Mouse (Mus musculus): ENCODE measurements around the gene Slc22a22. TPM values are rescaled to one million over a fixed set of nuclear protein-coding genes. Genes with fewer than 3 reads are reported as not detected.

Slc22a22 gene
- polyA plus RNA-seq, 1 experiment from 2014 or later, result not detected

DNA sequence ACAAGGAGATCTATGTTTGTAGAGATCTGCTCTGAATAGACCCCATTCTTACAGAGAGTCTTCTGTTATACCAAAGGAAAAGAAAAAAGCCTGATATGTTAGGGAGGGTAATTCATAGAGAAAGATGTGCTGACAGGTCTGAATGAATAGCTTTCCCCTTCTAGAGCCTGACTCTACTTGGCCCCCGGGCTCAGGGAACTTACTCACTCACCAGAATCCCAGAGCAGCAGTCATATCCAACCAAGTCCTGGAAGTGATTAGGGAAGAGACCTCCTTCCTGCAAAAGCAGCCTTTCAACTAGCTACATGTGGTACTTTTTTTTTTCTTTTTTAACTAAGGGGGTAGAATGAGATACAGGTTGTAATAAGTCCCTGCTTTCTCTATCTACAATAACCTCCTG is 111.0 kb downstream of the Slc22a22 start:
- H3K27ac ChIP-seq (ENCODE audit: low read depth), result no peak overlapping the region
- H3K27me3 ChIP-seq (ENCODE audit: insufficient read depth, low read length), result no peaks in the 10 kb centered on the region
- no peaks in the 10 kb centered on the region for H3K36me3 ChIP-seq (ENCODE audit: insufficient read depth)
- no peaks in the 10 kb centered on the region for H3K4me1 ChIP-seq (ENCODE audit: insufficient read depth)
- no peak overlapping the region for H3K4me3 ChIP-seq (ENCODE audit: low read depth, low read length)
- no peaks in the 10 kb centered on the region for H3K9me3 ChIP-seq (ENCODE audit: low read depth, low read length)
- DNase-seq, result no peak
- 61% methylated on average over 1 of the region's 1 CpGs for WGBS
- no peak for ATAC-seq (ENCODE audit: insufficient read depth)
- H3K4me2 ChIP-seq, result no peak overlapping the region
- no peak overlapping the region for H3K9ac ChIP-seq
- TF ChIP-seq CTCF (IDR thresholded peaks at IDR 0.05; ENCODE audit: low read depth), result no peak

DNA sequence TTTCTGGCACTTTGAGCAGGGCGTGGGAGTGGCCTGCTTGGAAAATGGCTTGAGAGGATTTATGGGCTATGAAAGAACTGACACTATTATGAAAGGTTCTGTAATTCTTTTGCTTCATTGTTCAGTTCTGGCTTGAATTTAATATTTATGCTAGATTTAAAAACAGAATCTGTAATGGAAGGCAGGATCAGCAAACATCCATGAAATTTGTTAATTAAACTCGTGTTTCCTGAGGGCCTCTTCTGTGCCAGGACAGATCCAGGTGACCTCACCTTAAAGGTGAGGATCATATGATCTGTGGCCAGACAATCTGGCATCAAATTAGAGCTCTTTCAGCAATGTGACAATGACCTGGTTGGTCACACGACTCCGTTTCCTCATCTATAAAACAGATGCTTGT is 122.1 kb downstream of the Slc22a22 start:
- Histone ChIP-seq H3K4me1 (ENCODE audit: insufficient read depth) (no peaks in the 10 kb centered on the region), H3K27ac (ENCODE audit: low read depth) (no peak overlapping the region), H3K36me3 (ENCODE audit: insufficient read depth) (no peaks in the 10 kb centered on the region), H3K4me3 (ENCODE audit: low read depth, low read length) (no peak overlapping the region), H3K27me3 (ENCODE audit: insufficient read depth, low read length) (no peaks in the 10 kb centered on the region), H3K4me2 (no peak overlapping the region), H3K9ac (no peak overlapping the region), H3K9me3 (ENCODE audit: low read depth, low read length) (no peaks in the 10 kb centered on the region)
- DNase-seq (no peak), ATAC-seq (ENCODE audit: insufficient read depth) (no peak)
- 58% methylated on average over 4 of the region's 4 CpGs for WGBS
- TF ChIP-seq CTCF (IDR thresholded peaks at IDR 0.05; ENCODE audit: low read depth), result no peak

DNA sequence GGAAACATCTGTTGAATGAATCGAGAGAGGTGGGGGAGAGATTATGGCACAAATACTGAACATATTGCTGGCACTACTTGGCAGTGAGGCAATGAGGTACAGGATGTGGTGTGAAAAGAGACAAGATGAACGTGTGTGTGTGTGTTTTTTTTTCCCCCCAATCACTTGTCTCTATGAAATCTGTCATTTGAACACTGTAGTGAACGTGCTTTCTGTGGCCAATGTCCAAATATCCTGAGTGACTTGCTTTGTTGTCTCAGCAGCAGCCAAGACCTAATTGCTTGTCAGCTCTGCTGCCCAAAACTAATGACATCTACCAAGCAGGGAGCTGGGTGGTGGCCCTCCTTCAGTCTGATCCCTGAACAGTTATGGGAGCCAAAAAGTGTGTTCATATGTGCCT is 136.9 kb downstream of the Slc22a22 start:
- H3K36me3 ChIP-seq (ENCODE audit: insufficient read depth), result no peaks in the 10 kb centered on the region
- ATAC-seq (ENCODE audit: insufficient read depth) (no peak), DNase-seq (no peak)
- no peak overlapping the region for H3K4me3 ChIP-seq (ENCODE audit: low read depth, low read length)
- H3K27me3 ChIP-seq (ENCODE audit: insufficient read depth, low read length), result no peaks in the 10 kb centered on the region
- H3K9ac ChIP-seq, result no peak overlapping the region
- no peaks in the 10 kb centered on the region for H3K4me1 ChIP-seq (ENCODE audit: insufficient read depth)
- H3K27ac ChIP-seq (ENCODE audit: low read depth), result no peak overlapping the region
- no peak overlapping the region for H3K4me2 ChIP-seq
- H3K9me3 ChIP-seq (ENCODE audit: low read depth, low read length), result no peaks in the 10 kb centered on the region
- TF ChIP-seq CTCF (IDR thresholded peaks at IDR 0.05; ENCODE audit: low read depth), result no peak
- WGBS, result 47% methylated on average over 3 of the region's 3 CpGs

DNA sequence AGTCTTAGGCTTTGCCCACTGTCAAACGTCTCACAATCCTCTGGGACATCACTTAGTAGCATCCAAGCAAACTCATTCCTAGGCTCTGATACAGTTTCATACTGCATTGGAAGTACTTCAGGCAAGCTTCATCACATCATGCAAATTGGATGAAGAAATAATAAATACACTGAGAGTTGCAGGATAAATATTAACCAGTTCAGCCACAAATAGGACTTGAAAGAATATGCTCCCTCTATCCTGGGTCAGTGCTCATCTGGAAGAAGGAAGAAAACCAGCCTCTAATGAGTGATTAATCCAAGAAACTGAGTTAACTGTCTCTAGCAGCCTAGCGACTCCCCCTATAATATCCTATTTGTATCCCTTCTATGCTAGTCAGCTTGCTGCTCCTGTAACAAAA is 146.1 kb downstream of the Slc22a22 start:
- WGBS, result 72% methylated on average over 2 of the region's 2 CpGs
- Histone ChIP-seq H3K27ac (ENCODE audit: low read depth) (no peak overlapping the region), H3K4me1 (ENCODE audit: insufficient read depth) (no peaks in the 10 kb centered on the region), H3K4me3 (ENCODE audit: low read depth, low read length) (no peak overlapping the region), H3K9me3 (ENCODE audit: low read depth, low read length) (no peaks in the 10 kb centered on the region), H3K36me3 (ENCODE audit: insufficient read depth) (no peaks in the 10 kb centered on the region), H3K9ac (no peak overlapping the region), H3K4me2 (no peak overlapping the region), H3K27me3 (ENCODE audit: insufficient read depth, low read length) (no peaks in the 10 kb centered on the region)
- no peak for ATAC-seq (ENCODE audit: insufficient read depth)
- no peak for TF ChIP-seq CTCF (IDR thresholded peaks at IDR 0.05; ENCODE audit: low read depth)
- DNase-seq, result no peak

DNA sequence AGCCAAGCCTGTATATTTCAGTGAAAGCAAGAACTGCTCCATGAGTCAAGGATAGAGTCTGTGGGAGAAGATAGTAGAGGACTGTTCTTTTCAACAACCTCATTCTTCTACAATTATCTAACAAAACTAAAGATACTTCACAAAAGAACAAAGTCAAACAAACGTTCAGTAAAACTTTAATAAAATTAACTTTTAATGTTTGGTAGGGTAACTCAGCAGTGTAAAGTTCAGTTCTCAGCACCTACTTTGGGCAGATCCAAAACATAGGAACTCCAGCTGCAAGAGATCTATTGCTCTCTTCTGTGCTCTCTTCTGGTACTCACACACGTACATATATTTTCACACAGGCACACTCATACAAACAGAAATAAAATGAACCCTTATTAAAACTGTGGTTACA is 159.4 kb downstream of the Slc22a22 start:
- WGBS, result 65% methylated on average over 2 of the region's 2 CpGs

DNA sequence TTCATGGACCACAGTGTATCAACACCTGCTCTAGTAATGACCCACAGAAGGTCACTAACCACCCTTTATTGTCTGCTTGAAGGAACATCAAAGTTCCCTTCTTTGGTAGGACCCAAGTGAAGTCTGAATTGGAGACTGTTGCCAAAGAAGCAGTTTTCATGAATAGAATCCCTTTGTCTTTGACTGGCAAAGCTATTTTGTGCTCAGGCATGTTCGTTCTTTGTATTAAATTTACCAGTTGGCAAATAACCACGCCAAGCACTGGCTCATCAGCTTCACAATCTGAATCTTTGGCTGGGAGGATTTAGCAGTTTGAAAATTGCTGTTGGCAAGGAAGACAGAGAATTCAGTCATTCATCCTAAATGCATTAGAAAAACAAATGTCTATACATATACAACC is 160.9 kb downstream of the Slc22a22 start:
- H3K4me1 ChIP-seq (ENCODE audit: insufficient read depth), result no peaks in the 10 kb centered on the region
- no peak for TF ChIP-seq CTCF (IDR thresholded peaks at IDR 0.05; ENCODE audit: low read depth)
- no peaks in the 10 kb centered on the region for H3K27me3 ChIP-seq (ENCODE audit: insufficient read depth, low read length)
- no peak overlapping the region for H3K27ac ChIP-seq (ENCODE audit: low read depth)
- ATAC-seq (ENCODE audit: insufficient read depth) (no peak), DNase-seq (no peak)
- H3K9me3 ChIP-seq (ENCODE audit: low read depth, low read length), result no peaks in the 10 kb centered on the region
- no peaks in the 10 kb centered on the region for H3K36me3 ChIP-seq (ENCODE audit: insufficient read depth)
- no peak overlapping the region for H3K4me3 ChIP-seq (ENCODE audit: low read depth, low read length)
- no peak overlapping the region for H3K4me2 ChIP-seq
- WGBS, result 79% methylated on average over 2 of the region's 2 CpGs
- H3K9ac ChIP-seq, result no peak overlapping the region

More for the DNA sequence above, 159.4 kb downstream of the Slc22a22 start:
- no peak overlapping the region for H3K4me3 ChIP-seq (ENCODE audit: low read depth, low read length)
- no peak overlapping the region for H3K27ac ChIP-seq (ENCODE audit: low read depth)
- ATAC-seq (ENCODE audit: insufficient read depth) (no peak), DNase-seq (no peak)
- H3K36me3 ChIP-seq (ENCODE audit: insufficient read depth), result no peaks in the 10 kb centered on the region
- no peaks in the 10 kb centered on the region for H3K4me1 ChIP-seq (ENCODE audit: insufficient read depth)
- H3K27me3 ChIP-seq (ENCODE audit: insufficient read depth, low read length), result no peaks in the 10 kb centered on the region
- H3K9ac ChIP-seq, result no peak overlapping the region
- H3K9me3 ChIP-seq (ENCODE audit: low read depth, low read length), result no peaks in the 10 kb centered on the region
- H3K4me2 ChIP-seq, result no peak overlapping the region
- TF ChIP-seq CTCF (IDR thresholded peaks at IDR 0.05; ENCODE audit: low read depth), result no peak

DNA sequence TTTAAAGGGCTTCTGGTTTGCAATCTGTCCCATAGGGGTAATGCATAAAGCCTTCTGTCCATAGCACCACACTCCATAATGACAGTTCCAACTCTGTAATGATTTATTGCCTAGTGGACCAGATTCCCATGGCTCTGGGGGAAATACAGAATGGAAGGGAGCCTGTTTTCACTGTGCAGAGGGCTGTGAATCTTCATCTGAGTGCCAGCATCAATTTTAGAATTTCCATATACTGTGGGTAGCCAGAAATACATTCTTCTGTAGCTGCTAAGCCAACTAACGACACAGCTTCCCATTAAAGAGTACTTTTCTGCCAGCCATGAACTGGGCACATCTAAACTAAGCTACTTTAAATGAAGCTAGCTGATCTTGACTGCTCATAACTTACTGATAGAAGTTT is 174.7 kb downstream of the Slc22a22 start:
- WGBS, result 58% methylated on average over 1 of the region's 1 CpGs
- ATAC-seq (ENCODE audit: insufficient read depth), result no peak
- Histone ChIP-seq H3K4me2 (no peak overlapping the region), H3K36me3 (ENCODE audit: insufficient read depth) (no peaks in the 10 kb centered on the region), H3K4me3 (ENCODE audit: low read depth, low read length) (no peak overlapping the region), H3K9me3 (ENCODE audit: low read depth, low read length) (no peaks in the 10 kb centered on the region), H3K4me1 (ENCODE audit: insufficient read depth) (no peaks in the 10 kb centered on the region), H3K9ac (no peak overlapping the region), H3K27ac (ENCODE audit: low read depth) (no peak overlapping the region), H3K27me3 (ENCODE audit: insufficient read depth, low read length) (no peaks in the 10 kb centered on the region)
- no peak for TF ChIP-seq CTCF (IDR thresholded peaks at IDR 0.05; ENCODE audit: low read depth)
- no peak for DNase-seq

DNA sequence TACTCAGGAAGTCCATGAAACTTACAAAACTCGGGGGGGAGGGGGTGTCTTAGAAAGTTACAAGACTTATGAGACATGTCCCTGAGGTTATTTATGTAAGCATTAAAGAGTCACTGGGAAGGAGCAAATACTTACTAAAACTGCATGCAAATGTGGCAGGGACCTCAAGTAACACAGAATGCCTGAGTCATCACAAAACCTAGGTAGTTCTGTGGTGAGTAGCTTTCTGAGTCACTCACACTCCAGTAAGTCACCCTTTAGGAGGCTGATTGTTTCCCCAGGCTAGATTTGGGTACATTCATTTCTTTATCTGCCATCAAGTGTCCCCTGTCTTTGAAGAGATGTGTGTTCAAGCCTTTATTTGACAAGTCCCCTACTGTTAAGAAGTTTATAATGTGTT is 198.9 kb downstream of the Slc22a22 start:
- H3K36me3 ChIP-seq (ENCODE audit: insufficient read depth), result no peaks in the 10 kb centered on the region
- H3K27me3 ChIP-seq (ENCODE audit: insufficient read depth, low read length), result no peaks in the 10 kb centered on the region
- H3K27ac ChIP-seq (ENCODE audit: low read depth), result no peak overlapping the region
- no peak for DNase-seq
- H3K9ac ChIP-seq, result no peak overlapping the region
- ATAC-seq (ENCODE audit: insufficient read depth), result no peak
- 54% methylated on average over 1 of the region's 1 CpGs for WGBS
- H3K9me3 ChIP-seq (ENCODE audit: low read depth, low read length), result no peaks in the 10 kb centered on the region
- no peaks in the 10 kb centered on the region for H3K4me1 ChIP-seq (ENCODE audit: insufficient read depth)
- no peak for TF ChIP-seq CTCF (IDR thresholded peaks at IDR 0.05; ENCODE audit: low read depth)
- no peak overlapping the region for H3K4me3 ChIP-seq (ENCODE audit: low read depth, low read length)
- no peak overlapping the region for H3K4me2 ChIP-seq

Measured in lung, embryonic 14.5 days (tissue).